Mouse (Mus musculus) gastrocnemius, adult 2 months (tissue): Measurements from ENCODE around the gene Rgs8. TPM values are rescaled to one million over a fixed set of nuclear protein-coding genes. Genes with fewer than 3 reads are reported as not detected.

Experiments used
- DNase-seq: peaks from one replicate; pipeline ENCODE4 v3.0.0; 2022
- H3K27ac ChIP-seq: fragments of 200-600 bp; 2 replicates; pipeline ENCODE4 v1.8.1; 2022; ENCODE audit warnings: mild to moderate bottlenecking
- H3K4me3 ChIP-seq: fragments of 200-600 bp; 2 replicates; pipeline ENCODE4 v1.8.1; 2022; ENCODE audit warnings: mild to moderate bottlenecking, moderate library complexity
- CTCF ChIP-seq: fragments of 200-600 bp; IDR thresholded peaks from 2 replicates; pipeline ENCODE4 v1.8.1; 2022; ENCODE audit warnings: antibody characterized with exemption, mild to moderate bottlenecking, moderate library complexity
- intact Hi-C: fragments of 180-260 bp; cut with DNase I; formaldehyde crosslinking; loops from one replicate; pipeline ENCODE4 v1.15.1; 2025
- total RNA-seq, 2 experiments: library from RNA; stranded (reverse); gene quantifications; 2 replicates each; pipeline ENCODE4 v1.2.3; 2021

The Rgs8 gene
- total RNA-seq, 2 experiments from 2014 or later = not detected

- TF ChIP-seq CTCF = peak; percentile 99
- intact Hi-C loops = loop anchor here (1.0 to 5.0 kb wide), 2 partner anchors 65 to 183 kb away; no protein-coding TSS in a partner anchor
- Histone ChIP-seq H3K4me3 (peak overlapping the region; percentile 75), H3K27ac (peak overlapping the region; percentile 16; the same call in 1 of the 2 replicates)
- peak; percentile 81 for DNase-seq
Measured at GRCm38 (mm10) chr1:153742374-153743155, 89.7 kb downstream of the Rgs8 start.

DNA sequence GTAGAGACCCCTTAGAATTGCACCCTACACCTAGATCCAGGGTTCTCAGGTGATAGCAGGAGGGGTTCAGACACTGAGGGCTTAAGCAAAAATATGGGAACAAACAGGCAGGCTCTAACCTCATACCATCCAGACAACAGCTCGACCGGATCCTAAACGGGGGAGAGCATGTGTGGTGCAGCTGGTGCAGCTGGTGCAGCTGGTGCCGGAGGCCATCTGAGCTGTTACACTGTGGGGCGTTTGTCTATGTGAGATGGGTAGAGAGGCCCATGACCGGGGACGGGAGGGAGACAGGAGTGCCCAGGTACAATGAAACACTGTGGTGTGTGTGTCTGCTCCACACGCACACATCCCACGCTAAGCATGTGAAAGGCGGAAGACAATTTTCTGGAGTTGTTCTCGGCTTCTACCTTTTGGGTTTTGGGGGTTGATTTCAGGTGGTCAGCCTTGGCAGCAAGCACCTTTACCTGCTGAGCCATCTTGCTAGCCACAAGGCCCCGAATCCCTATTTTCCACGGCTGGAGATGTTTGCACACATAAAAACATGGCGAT is 93.4 kb downstream of the Rgs8 start:
- intact Hi-C loops = loop anchor here (1.0 to 5.0 kb wide), 2 partner anchors 187 to 436 kb away; no protein-coding TSS in a partner anchor
- H3K27ac ChIP-seq = no peak overlapping the region
- TF ChIP-seq CTCF = no peak
- no peak for DNase-seq
- no peak overlapping the region for H3K4me3 ChIP-seq

- H3K4me3 ChIP-seq = no peak overlapping the region
- intact Hi-C loops = loop anchor here (1.0 to 5.0 kb wide), 2 partner anchors 187 to 436 kb away; no protein-coding TSS in a partner anchor
- TF ChIP-seq CTCF = peak; percentile 93
- DNase-seq = peak; percentile 74
- H3K27ac ChIP-seq = no peak overlapping the region
Measured at GRCm38 (mm10) chr1:153746728-153747127, 93.9 kb downstream of the Rgs8 start.

GRCm38 (mm10) chr1:153747861-153748530 is 95.2 kb downstream of the Rgs8 start:
- no peak for DNase-seq
- Histone ChIP-seq H3K27ac (no peak overlapping the region), H3K4me3 (peak overlapping the region; percentile 69; the same call in 1 of the 2 replicates)
- intact Hi-C loops = loop anchor here (5.0 kb wide), 1 partner anchor 434 kb away; no protein-coding TSS in a partner anchor
- TF ChIP-seq CTCF = no peak

- Histone ChIP-seq H3K4me3 (peak overlapping the region; percentile 69), H3K27ac (0 out of 2 replicates have a peak overlapping the region, but pooled peaks have one; percentile 77)
- DNase-seq = peak; percentile 45
- intact Hi-C loops = loop anchor here (5.0 kb wide), 1 partner anchor 434 kb away; no protein-coding TSS in a partner anchor
- no peak for TF ChIP-seq CTCF
Measured at GRCm38 (mm10) chr1:153748549-153748948, 95.7 kb downstream of the Rgs8 start.

DNA sequence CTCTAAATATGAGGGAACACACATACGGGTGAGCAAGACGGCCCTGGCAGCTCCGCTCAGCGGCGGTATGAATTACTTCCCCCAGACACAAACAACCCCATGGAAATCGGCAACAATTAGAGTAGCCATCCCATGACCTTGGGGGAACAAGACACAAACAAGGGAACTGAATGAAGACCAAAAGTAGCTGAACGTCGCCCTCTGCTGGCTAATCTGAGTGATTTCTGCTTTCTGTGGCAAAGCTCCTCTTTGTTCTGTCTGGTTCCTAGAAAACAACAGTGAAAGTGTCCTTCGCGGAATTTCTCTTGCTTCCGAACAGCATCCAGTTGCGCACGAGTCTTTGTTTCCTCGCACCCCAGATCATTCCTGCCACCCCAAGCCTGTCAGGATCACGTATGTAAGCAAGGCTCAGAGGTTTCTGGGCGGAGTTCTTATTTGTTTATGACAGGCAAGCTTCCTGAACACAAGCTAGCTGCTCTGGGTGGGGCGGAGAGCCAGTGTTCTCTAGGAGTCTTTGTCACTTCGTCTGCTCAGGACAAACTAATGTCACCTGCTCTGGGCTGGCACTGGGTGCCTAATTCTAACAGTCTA is 96.5 kb downstream of the Rgs8 start, which contains the start of gene Rnasel:
Gene Rnasel, plus strand, starts transcription at position 216 of the 591 bp plus-strand sequence.
- TF ChIP-seq CTCF = peak; percentile 82
- intact Hi-C loops = loop anchor here (5.0 kb wide), 1 partner anchor 433 kb away; no protein-coding TSS in a partner anchor
- peak; percentile 64 for DNase-seq
- Histone ChIP-seq H3K4me3 (peak within 1 kb of the TSS; percentile 69), H3K27ac (peak within 1 kb of the TSS; percentile 77)

Other genes with a start within 250 kb of the Rgs8 start
- not detected for gene Shcbp1l, start 227.9 kb upstream of the Rgs8 start, total RNA-seq
- 10 to 100 TPM; 26.1 to 29.5 TPM for gene Dhx9, start 165.4 kb upstream of the Rgs8 start, total RNA-seq
- 1 to 10 TPM; 1.1 to 1.6 TPM for gene Npl, start 103.0 kb upstream of the Rgs8 start, total RNA-seq
- 1 to 10 TPM in 1 of 2 experiments, under 1 TPM in 1; 0.59 to 1.8 TPM for gene Rgs16, start 87.3 kb downstream of the Rgs8 start, total RNA-seq
- gene Rnasel, start 96.4 kb downstream of the Rgs8 start, total RNA-seq = 1 to 10 TPM in 1 of 2 experiments, under 1 TPM in 1; 0.92 to 1.1 TPM
- under 1 TPM in 1 of 2 experiments, not detected in 1; 0.18 TPM for gene Rgsl1, start 191.1 kb downstream of the Rgs8 start, total RNA-seq
- not detected for gene Teddm1b, start 221.3 kb downstream of the Rgs8 start, total RNA-seq
- not detected for gene Teddm1a, start 238.7 kb downstream of the Rgs8 start, total RNA-seq
- gene Glul, start 246.9 kb downstream of the Rgs8 start, total RNA-seq = 100 to 1,000 TPM; 501 to 689 TPM
- gene Teddm2, start 247.2 kb downstream of the Rgs8 start, total RNA-seq = 1 to 10 TPM; 1.6 to 4.4 TPM